Mouse (Mus musculus) megakaryocyte, embryonic 14.5 days (primary cell): ENCODE results near the gene Gm43552.

ENCODE experiments used
- FLI1 ChIP-seq: IDR thresholded peaks from 2 replicates; pipeline ENCODE4 v1.6.1; 2012; ENCODE audit warnings: low read length, inconsistent platforms, mixed read lengths
- GATA1 ChIP-seq: IDR thresholded peaks from 3 replicates; pipeline ENCODE4 v1.6.1; 2012; ENCODE audit warnings: mixed read lengths, low read length, inconsistent platforms, borderline replicate concordance

- no peak for TF ChIP-seq FLI1
- no peak for TF ChIP-seq GATA1
Measured at GRCm38 (mm10) chr5:65508395-65508794, 15.8 kb upstream of the Gm43552 start.
